Mouse (Mus musculus): Measurements from ENCODE around the gene Rpgrip1l.

- TF ChIP-seq CTCF (IDR thresholded peaks at IDR 0.05; ENCODE audit: low read depth) = no peak
- TF ChIP-seq EP300 (IDR thresholded peaks at IDR 0.05; ENCODE audit: low read depth) = no peak
These were observed 100.1 kb downstream of the Rpgrip1l start for GRCm38 (mm10) chr8:91212948-91213347.
